Mouse (Mus musculus) cortical plate, adult 2 months (tissue): ENCODE data around the gene Mycbpap. TPM values are rescaled to one million over a fixed set of nuclear protein-coding genes. Genes with fewer than 3 reads are reported as not detected.

Source experiments
- H3K27ac ChIP-seq: fragments of 200-500 bp; 2 replicates; pipeline ENCODE4 v1.5.1; 2012; ENCODE audit warnings: low read length, control low read depth, inconsistent platforms; ENCODE audit not compliant: insufficient read depth
- H3K4me1 ChIP-seq: fragments of 200-500 bp; 2 replicates; pipeline ENCODE4 v1.6.1; 2011; ENCODE audit warnings: low read length; ENCODE audit not compliant: control insufficient read depth, insufficient read depth
- H3K4me3 ChIP-seq: fragments of 200-500 bp; 2 replicates; pipeline ENCODE4 v1.5.1; 2011; ENCODE audit warnings: mild to moderate bottlenecking, low read length, control low read depth; ENCODE audit not compliant: insufficient read depth
- CTCF ChIP-seq: fragments of 200-500 bp; IDR thresholded peaks from 2 replicates; pipeline ENCODE4 v1.5.1; 2011; ENCODE audit warnings: mild to moderate bottlenecking, control low read depth, low read length; ENCODE audit not compliant: insufficient read depth; ENCODE audit errors: extremely low read depth
- POLR2A ChIP-seq: fragments of 200-500 bp; IDR thresholded peaks from 2 replicates; pipeline ENCODE4 v1.6.1; 2011; ENCODE audit warnings: mild to moderate bottlenecking, low read length, control low read depth; ENCODE audit not compliant: insufficient read depth; ENCODE audit errors: extremely low read depth
- polyA plus RNA-seq: library from polyadenylated mRNA; depleted of rRNA; stranded (reverse); fragments of >200 nt; gene quantifications from 2 replicates; pipeline ENCODE4 v1.2.3, GENCODE M21; 2012

Gene Mycbpap
- polyA plus RNA-seq, 1 experiment: 2.5 TPM

DNA sequence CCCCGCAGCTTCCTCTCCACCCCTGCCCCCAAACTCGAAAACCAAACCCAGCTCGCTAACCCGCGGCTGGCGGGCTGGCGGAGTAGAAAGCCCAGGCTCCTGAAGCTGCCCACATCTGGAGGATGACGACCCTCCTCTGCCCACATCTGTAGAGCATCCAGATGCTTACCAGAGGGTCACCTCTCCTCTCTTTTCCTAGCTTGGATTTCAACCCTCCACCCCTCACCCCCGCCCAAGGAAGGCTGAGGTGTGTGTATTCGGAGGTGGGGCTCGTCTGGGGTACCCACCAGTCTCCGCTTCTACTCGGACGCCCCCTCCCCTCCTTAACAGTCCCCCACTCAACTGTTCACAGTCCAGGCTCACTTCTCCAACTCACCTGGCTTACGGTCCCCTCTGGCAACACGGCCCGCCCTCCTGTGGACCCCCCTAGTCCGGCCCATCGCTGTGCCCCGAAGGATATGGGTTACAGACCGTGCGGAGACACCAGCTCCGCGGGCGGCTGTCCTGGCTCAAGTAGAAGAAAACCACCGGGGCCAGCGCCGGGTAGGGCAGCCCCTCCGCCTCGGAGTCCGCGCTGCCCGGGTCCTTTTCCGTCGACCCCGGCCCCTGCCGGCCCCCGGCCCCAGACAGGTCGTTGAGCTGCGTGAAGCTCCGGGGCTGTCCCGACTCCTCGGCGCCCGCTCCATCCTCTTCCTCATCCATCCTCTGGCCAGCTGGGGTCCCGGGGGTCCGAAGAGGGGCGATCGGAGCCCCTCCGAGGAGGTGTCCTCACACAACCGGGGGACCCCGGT is 48.4 kb downstream of the Mycbpap start:
- Histone ChIP-seq H3K4me1 (peaks cover 8% of the 10 kb centered on the region), H3K4me3 (peak overlapping the region; percentile 85), H3K27ac (no peak overlapping the region)
- TF ChIP-seq POLR2A (no peak), CTCF (no peak)

DNA sequence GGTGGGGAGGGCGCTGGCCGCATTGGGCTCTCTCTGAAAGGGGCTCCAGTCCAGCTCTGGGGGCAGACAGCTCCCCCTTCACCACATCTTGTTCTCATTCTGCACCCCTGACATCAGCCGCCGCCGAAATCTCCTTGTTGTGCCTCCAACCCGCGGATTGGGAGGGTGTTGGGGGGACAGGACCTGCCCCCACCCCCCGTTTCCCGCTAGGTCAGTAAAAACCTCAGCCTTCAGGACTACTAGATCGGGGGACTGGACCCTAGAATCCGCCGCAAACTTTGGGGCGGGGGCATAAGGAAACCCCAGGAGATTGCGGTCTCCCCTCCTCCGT is 49.0 kb downstream of the Mycbpap start:
- H3K27ac ChIP-seq: no peak overlapping the region
- peak overlapping the region; percentile 85 for H3K4me3 ChIP-seq
- peaks cover 8% of the 10 kb centered on the region for H3K4me1 ChIP-seq
- no peak for TF ChIP-seq CTCF
- TF ChIP-seq POLR2A: no peak

DNA sequence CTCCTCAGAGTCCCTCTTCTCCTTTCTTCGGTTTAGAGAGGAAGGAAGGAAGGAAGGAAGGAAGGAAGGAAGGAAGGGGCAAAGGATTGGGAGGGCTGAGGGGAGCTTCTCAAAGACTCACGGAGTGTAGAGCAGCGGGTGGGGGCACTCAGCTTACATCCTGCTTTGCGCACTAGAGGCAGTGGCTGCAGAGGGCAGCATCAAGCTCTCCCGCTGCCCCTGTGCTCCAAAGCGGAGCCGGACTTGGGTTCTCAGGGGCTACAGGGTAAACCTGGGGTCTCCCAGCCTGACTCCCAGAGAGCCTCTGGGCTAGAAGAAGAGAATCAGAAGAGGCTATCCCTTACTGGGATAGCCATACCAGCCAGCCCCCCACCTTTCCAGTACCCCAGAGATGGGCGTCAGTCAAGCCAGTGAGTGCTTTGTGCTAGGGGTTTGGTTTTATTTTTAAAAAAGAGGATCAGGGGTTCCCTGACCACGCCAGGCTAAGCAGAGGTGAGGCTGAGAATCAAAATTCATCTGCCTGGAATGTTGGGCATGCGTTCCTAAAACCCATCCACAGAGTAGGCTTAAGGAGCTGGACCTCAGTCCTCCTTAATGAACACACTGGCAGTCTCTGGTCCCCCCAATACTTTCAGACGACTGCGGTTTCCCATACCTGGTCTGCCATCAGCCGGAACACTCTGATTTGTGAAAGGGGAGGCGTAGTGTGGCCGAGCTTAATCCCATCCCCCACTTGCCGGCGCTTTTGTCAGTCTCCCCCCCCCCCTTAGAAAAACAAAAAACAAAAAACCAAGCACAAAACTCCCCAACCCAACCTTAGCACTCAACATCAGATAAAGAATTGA is 49.6 kb downstream of the Mycbpap start:
- peaks cover 8% of the 10 kb centered on the region for H3K4me1 ChIP-seq

DNA sequence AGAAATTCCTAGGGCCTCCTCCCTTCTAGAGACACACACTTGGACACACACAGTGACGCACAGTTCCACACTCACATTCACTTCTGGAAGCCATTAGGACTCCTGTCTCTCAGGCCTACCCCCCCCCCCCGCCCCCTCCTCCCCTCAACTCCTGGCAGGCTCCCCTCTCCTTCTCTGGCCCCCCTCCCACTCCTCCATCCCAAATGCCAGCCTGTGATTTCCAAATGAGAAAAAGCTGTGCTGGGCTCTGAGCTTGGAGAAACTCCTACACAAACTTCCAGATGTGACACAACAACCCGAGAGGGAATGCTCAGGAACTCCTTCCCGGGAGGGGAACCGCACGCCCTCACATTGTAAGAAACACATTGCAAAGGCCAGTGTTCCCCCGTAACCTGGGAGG is 51.2 kb downstream of the Mycbpap start:
- TF ChIP-seq POLR2A (no peak), CTCF (no peak)
- Histone ChIP-seq H3K27ac (no peak overlapping the region), H3K4me3 (no peak overlapping the region), H3K4me1 (peaks cover 11% of the 10 kb centered on the region)

More for the DNA sequence above, 49.6 kb downstream of the Mycbpap start:
- TF ChIP-seq POLR2A (no peak), CTCF (no peak)
- 0 out of 2 replicates have a peak overlapping the region, but pooled peaks have one; percentile 11 for H3K27ac ChIP-seq
- peak overlapping the region; percentile 85 for H3K4me3 ChIP-seq

DNA sequence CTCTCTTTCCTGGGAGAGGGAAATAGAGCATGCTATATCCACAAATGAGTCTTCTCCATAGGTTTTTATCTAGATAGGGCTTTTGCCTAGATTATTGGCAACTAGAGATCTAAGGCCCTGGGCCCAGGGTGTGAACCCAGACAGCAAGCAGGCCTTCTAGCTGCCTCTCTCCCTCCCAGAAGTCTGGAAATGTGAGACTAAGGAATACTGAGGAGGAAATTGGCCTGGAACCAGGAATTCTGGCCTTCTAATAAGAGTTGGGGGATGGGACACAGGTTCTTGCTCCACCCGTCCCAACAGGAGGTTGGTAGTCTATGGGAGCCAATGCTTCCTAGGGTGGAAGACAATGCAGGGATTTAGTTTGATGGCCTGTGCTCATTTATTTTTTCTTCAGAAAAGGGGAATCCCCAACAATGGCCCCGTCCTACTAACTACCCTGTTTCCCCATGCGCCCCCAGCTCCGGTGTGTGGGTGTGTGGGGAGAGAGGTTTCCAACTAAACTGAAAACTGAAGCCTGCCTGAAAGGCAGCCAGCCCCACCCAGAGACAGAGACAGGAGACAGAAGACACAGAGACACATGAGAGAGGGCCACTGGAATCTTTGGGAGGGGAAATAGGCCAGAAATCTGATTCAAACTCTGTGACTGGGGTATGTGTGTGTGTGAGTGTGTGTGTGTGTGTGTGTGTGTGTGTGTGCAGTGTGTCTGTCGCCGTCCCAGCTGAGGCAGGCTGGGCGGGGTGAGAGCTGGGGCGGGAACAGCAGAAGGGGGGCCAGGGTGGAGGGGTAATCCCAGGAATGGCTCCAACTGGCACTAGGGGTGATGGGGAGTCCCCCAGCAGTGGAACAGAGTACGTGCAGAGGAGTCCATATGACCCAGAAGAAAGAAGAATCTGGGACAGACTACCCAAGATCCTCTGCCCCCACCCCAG is 52.1 kb downstream of the Mycbpap start:
- TF ChIP-seq POLR2A (no peak), CTCF (no peak)
- Histone ChIP-seq H3K27ac (no peak overlapping the region), H3K4me3 (no peak overlapping the region), H3K4me1 (peaks cover 8% of the 10 kb centered on the region)

DNA sequence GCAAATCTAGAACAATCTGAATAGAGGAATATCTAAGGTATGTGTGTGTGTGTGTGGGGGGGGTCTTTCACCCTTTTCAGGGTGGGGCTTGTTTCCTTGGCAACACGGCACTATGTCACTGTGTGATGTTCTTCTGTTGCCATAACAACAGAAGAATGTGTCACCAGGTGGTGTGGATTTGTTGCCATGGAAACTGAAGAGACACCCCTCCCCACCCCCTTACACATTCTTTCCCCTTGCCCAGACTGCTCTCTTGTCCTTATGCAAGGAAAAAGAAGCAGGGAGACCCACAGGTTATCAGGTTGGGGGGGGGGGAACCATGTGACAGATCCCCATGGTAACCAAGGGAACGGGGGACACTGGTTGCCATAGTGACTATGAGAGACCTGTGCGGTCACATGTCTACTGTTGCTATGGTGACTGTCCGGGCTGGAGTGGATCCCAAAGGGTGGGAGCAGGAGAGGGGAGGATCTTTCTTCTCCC is 52.9 kb downstream of the Mycbpap start:
- no peak overlapping the region for H3K4me3 ChIP-seq
- no peak overlapping the region for H3K27ac ChIP-seq
- TF ChIP-seq CTCF (no peak), POLR2A (no peak)
- peaks cover 8% of the 10 kb centered on the region for H3K4me1 ChIP-seq

DNA sequence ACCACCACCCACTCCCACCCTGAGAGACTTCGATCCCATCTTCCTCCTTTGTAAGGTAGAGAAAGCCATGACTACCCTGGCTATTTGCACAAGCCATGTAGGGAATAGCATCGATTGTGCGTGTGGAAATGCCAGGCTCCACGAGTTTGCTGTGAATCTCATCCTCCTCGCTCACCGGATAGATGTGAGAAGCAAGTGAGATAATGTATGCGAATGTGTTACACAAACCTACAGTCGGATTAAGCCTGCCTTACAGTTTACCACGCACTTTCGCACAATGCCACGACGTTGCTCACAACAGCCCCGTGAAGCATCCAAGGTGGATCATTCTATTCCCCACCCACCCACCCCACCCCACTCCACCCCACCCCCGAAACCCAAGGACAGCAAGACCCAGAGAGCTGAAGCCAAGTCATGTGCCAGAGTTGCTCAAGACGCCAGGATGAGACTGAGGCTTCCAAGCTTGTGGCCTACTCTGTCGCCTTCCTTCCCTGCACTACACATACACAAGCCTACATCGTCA is 55.1 kb downstream of the Mycbpap start:
- no peak for TF ChIP-seq CTCF
- no peak for TF ChIP-seq POLR2A
- no peak overlapping the region for H3K27ac ChIP-seq
- H3K4me3 ChIP-seq: no peak overlapping the region
- H3K4me1 ChIP-seq: peaks cover 8% of the 10 kb centered on the region

DNA sequence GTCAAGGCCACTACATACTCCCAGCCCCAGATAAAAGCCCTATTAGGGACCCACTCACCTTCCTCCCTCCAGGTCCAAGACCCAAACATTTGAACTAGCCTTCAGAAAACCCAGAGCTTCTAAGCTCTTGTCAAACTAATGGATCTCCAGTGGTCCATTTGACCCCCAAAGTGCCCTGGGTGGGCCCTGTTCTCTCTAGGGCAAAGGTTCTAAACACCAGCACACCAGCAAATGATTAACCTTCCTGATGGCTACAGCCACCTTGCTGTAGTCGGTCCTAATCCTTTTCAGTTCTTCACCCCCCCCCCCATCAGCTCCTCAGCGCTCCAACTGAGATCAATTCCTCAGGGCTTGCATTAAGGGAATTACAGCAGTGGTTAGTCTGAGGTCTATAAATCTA is 57.4 kb downstream of the Mycbpap start:
- Histone ChIP-seq H3K4me3 (no peak overlapping the region), H3K4me1 (peaks cover 7% of the 10 kb centered on the region), H3K27ac (no peak overlapping the region)
- TF ChIP-seq CTCF (no peak), POLR2A (no peak)

DNA sequence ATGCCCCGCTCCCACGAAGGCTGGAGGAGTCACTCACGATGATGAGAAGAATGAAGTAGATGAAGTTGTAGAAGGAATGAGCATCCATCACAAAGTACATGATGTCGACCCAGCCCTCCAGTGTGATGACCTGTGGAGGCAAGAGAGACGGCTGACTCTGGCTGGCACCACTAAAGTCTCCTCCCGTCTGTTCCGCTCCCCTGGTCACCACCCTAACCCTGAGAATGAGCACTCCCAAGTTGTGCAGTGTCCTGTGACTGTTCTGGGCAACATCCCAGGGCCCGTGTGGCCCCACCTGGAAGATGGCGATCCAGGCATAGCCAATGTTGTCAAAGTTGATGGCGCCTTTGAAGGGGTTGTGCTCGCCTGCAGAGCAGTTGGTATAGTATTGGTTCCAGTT is 59.7 kb downstream of the Mycbpap start:
- Histone ChIP-seq H3K27ac (no peak overlapping the region), H3K4me1 (peaks cover 3% of the 10 kb centered on the region), H3K4me3 (no peak overlapping the region)
- TF ChIP-seq POLR2A (no peak), CTCF (no peak)
